Mouse (Mus musculus) embryonic fibroblast, embryonic 13.5 days (primary cell): ENCODE measurements around the gene Rhot2.

Experiments used
- CTCF ChIP-seq: IDR thresholded peaks from 2 replicates; pipeline ENCODE4 v1.5.1; 2011; ENCODE audit warnings: mild to moderate bottlenecking, control low read depth, low read length, moderate library complexity, borderline replicate concordance; ENCODE audit not compliant: insufficient read depth
- POLR2A ChIP-seq: IDR thresholded peaks from 2 replicates; pipeline ENCODE4 v1.6.1; 2011; ENCODE audit warnings: low read depth, mild to moderate bottlenecking, control low read depth, low read length, moderate library complexity

DNA sequence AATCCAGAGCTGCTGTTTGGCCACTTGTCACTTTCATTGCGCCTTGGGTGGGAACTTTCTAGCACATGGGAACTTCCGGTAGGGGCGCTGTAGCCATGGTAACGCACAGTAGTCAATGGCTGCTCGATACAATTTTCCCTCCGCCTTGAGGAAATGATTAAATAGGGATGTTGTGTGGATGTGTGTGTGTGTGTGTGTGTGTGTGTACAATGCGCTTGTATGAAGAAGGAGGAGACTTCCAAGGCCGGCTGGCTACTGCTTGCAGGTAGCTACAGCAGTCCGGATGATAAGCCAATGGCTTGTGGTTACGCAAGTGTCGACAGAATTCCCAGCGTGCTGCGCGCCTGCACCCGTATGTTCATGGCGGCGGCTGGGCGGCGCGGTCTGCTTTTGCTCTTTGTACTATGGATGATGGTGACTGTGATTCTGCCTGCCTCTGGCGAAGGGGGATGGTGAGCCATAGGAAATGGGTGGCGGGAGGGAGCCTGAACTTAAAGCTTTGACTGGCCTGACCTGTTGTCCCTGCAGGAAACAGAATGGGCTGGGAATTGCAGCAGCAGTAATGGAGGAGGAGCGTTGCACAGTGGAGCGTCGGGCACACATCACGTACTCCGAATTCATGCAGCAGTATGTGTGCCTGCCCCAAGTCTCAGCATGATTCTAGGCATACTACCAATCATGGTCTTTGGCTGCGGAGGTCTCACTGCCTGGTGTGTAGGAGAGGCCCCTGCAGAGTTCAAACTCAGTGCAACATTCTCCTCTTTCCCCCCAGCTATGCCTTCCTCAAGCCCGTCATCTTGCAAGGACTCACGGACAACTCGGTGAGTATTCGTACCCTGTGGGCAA is 15.7 kb downstream of the Rhot2 start, which contains the start of gene Jmjd8:
- peak; percentile 10; the same call in 1 of the 2 replicates for TF ChIP-seq CTCF
- peak; percentile 86 for TF ChIP-seq POLR2A
